Mouse (Mus musculus): Measurements from ENCODE around the gene Arl16. TPM values are rescaled to one million over a fixed set of nuclear protein-coding genes. Genes with fewer than 3 reads are reported as not detected.

Gene Arl16
- polyA plus RNA-seq, 1 experiment, result 13.6 TPM

- Histone ChIP-seq H3K27ac (ENCODE audit: insufficient read depth, low read depth, low read length) (peak overlapping the region; percentile 74), H3K4me3 (ENCODE audit: insufficient read depth, low read length) (peak overlapping the region; percentile 89), H3K4me1 (ENCODE audit: control insufficient read depth, insufficient read depth, low read length) (peaks cover 36% of the 10 kb centered on the region)
- no peak for TF ChIP-seq CTCF (IDR thresholded peaks at IDR 0.05; ENCODE audit: low read depth, low read length)
- TF ChIP-seq POLR2A (IDR thresholded peaks at IDR 0.05; ENCODE audit: borderline replicate concordance, low read depth, low read length), result no peak
Observed at GRCm38 (mm10) chr11:120492878-120493203, 25.4 kb upstream of the Arl16 start.

- Histone ChIP-seq H3K27ac (ENCODE audit: insufficient read depth, low read depth, low read length) (peak overlapping the region; percentile 74), H3K4me3 (ENCODE audit: insufficient read depth, low read length) (peak overlapping the region; percentile 89), H3K4me1 (ENCODE audit: control insufficient read depth, insufficient read depth, low read length) (peaks cover 31% of the 10 kb centered on the region)
- TF ChIP-seq POLR2A (IDR thresholded peaks at IDR 0.05; ENCODE audit: borderline replicate concordance, low read depth, low read length) (no peak), CTCF (IDR thresholded peaks at IDR 0.05; ENCODE audit: low read depth, low read length) (no peak)
Observed at GRCm38 (mm10) chr11:120492024-120492877, 24.8 kb upstream of the Arl16 start.

GRCm38 (mm10) chr11:120491317-120492023, 24.1 kb upstream of the Arl16 start, which contains the start of gene Slc25a10:
Gene Slc25a10 (plus strand): TSS chr11:120491840.
- TF ChIP-seq CTCF (IDR thresholded peaks at IDR 0.05; ENCODE audit: low read depth, low read length) (no peak), POLR2A (IDR thresholded peaks at IDR 0.05; ENCODE audit: borderline replicate concordance, low read depth, low read length) (no peak)
- Histone ChIP-seq H3K4me3 (ENCODE audit: insufficient read depth, low read length) (peak within 1 kb of the TSS; percentile 89), H3K4me1 (ENCODE audit: control insufficient read depth, insufficient read depth, low read length) (peaks cover 28% of the 10 kb centered on the region), H3K27ac (ENCODE audit: insufficient read depth, low read depth, low read length) (peak within 1 kb of the TSS; percentile 74)

- Histone ChIP-seq H3K4me1 (ENCODE audit: control insufficient read depth, insufficient read depth, low read length) (peaks cover 32% of the 10 kb centered on the region), H3K27ac (ENCODE audit: insufficient read depth, low read depth, low read length) (no peak overlapping the region), H3K4me3 (ENCODE audit: insufficient read depth, low read length) (no peak overlapping the region)
- TF ChIP-seq POLR2A (IDR thresholded peaks at IDR 0.05; ENCODE audit: borderline replicate concordance, low read depth, low read length) (no peak), CTCF (IDR thresholded peaks at IDR 0.05; ENCODE audit: low read depth, low read length) (no peak)
Observed at GRCm38 (mm10) chr11:120490291-120491046, 23.1 kb upstream of the Arl16 start.

GRCm38 (mm10) chr11:120489054-120489761, 21.8 kb upstream of the Arl16 start:
- TF ChIP-seq CTCF (IDR thresholded peaks at IDR 0.05; ENCODE audit: low read depth, low read length), result peak; percentile 86
- no peak for TF ChIP-seq POLR2A (IDR thresholded peaks at IDR 0.05; ENCODE audit: borderline replicate concordance, low read depth, low read length)
- Histone ChIP-seq H3K27ac (ENCODE audit: insufficient read depth, low read depth, low read length) (0 out of 2 replicates have a peak overlapping the region, but pooled peaks have one; percentile 21), H3K4me1 (ENCODE audit: control insufficient read depth, insufficient read depth, low read length) (peaks cover 30% of the 10 kb centered on the region), H3K4me3 (ENCODE audit: insufficient read depth, low read length) (no peak overlapping the region)

- no peak for TF ChIP-seq CTCF (IDR thresholded peaks at IDR 0.05; ENCODE audit: low read depth, low read length)
- TF ChIP-seq POLR2A (IDR thresholded peaks at IDR 0.05; ENCODE audit: borderline replicate concordance, low read depth, low read length), result no peak
- Histone ChIP-seq H3K27ac (ENCODE audit: insufficient read depth, low read depth, low read length) (no peak overlapping the region), H3K4me1 (ENCODE audit: control insufficient read depth, insufficient read depth, low read length) (peaks cover 23% of the 10 kb centered on the region), H3K4me3 (ENCODE audit: insufficient read depth, low read length) (no peak overlapping the region)
Observed at GRCm38 (mm10) chr11:120488516-120488915, 21.1 kb upstream of the Arl16 start.

- H3K4me3 ChIP-seq (ENCODE audit: insufficient read depth, low read length), result peak overlapping the region; percentile 98
- TF ChIP-seq CTCF (IDR thresholded peaks at IDR 0.05; ENCODE audit: low read depth, low read length), result no peak
- TF ChIP-seq POLR2A (IDR thresholded peaks at IDR 0.05; ENCODE audit: borderline replicate concordance, low read depth, low read length), result no peak
- peaks cover 7% of the 10 kb centered on the region for H3K4me1 ChIP-seq (ENCODE audit: control insufficient read depth, insufficient read depth, low read length)
- peak overlapping the region; percentile 66 for H3K27ac ChIP-seq (ENCODE audit: insufficient read depth, low read depth, low read length)
Observed at GRCm38 (mm10) chr11:120485251-120485650, 17.8 kb upstream of the Arl16 start.

GRCm38 (mm10) chr11:120484265-120484981, 17.0 kb upstream of the Arl16 start, which contains the start of gene Mrpl12:
Gene Mrpl12 (plus strand): TSS chr11:120484613.
- Histone ChIP-seq H3K27ac (ENCODE audit: insufficient read depth, low read depth, low read length) (peak within 1 kb of the TSS; percentile 66), H3K4me1 (ENCODE audit: control insufficient read depth, insufficient read depth, low read length) (peaks cover 4% of the 10 kb centered on the region), H3K4me3 (ENCODE audit: insufficient read depth, low read length) (peak within 1 kb of the TSS; percentile 98)
- TF ChIP-seq CTCF (IDR thresholded peaks at IDR 0.05; ENCODE audit: low read depth, low read length) (no peak), POLR2A (IDR thresholded peaks at IDR 0.05; ENCODE audit: borderline replicate concordance, low read depth, low read length) (0 out of 2 replicates have a peak, but pooled peaks have one; percentile 58)
